Mouse (Mus musculus) retina, postnatal 7 days (tissue): Measurements from ENCODE around the gene Mrgprg.
A peak's percentile ranks its signal among the peaks of the same experiment; 100 is the strongest.

ENCODE experiments used
- DNase-seq: peaks from one replicate; pipeline ENCODE4 v3.0.0-alpha.2; 2012; ENCODE audit warnings: low read depth, low spot score

Gene Mrgprg

GRCm38 (mm10) chr7:143766893-143767292, at the start of gene Mrgprg:
Mrgprg (minus strand) TSS chr7:143766993.
- no peak for DNase-seq

DNA sequence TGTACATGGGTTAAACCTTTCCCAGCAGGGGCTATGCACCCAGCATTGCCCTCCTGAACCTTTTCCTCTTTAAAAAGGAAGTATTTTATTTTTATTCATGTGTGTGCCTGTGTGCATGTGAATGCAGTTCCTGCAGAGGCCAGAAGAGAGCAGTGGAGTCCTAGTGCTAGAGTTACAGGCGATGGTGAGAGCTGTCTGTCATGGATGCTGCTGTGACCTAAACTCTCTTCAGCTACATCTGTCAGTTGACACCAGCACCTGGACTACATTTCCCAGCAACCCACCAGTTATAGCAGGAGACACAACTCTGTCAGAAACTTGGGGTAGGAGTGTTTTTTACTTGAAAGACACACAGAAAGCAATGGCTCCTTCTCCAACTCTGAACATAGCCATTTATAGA, 42.1 kb upstream of the Mrgprg start:
- DNase-seq = no peak

DNA sequence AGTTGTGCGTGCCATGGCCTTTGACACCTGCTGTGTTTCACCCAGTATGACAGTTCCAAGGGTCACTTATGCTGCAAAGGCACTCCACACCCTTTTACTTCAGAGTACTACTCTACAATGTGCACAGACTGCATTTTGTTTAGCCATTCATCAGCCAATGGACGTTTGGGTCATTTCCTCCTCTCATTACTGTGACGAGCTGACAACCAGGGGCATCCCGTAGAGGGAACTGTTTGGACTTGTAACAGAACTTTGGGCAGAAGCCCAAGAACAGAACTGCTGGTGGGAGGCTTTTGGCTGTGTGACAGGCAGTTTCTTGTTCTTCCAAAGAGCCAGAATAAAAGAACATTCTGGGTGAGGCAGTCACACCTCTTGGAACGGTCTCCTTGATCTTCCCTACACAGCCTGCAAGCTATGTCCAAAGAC, 38.4 kb upstream of the Mrgprg start:
- no peak for DNase-seq

DNA sequence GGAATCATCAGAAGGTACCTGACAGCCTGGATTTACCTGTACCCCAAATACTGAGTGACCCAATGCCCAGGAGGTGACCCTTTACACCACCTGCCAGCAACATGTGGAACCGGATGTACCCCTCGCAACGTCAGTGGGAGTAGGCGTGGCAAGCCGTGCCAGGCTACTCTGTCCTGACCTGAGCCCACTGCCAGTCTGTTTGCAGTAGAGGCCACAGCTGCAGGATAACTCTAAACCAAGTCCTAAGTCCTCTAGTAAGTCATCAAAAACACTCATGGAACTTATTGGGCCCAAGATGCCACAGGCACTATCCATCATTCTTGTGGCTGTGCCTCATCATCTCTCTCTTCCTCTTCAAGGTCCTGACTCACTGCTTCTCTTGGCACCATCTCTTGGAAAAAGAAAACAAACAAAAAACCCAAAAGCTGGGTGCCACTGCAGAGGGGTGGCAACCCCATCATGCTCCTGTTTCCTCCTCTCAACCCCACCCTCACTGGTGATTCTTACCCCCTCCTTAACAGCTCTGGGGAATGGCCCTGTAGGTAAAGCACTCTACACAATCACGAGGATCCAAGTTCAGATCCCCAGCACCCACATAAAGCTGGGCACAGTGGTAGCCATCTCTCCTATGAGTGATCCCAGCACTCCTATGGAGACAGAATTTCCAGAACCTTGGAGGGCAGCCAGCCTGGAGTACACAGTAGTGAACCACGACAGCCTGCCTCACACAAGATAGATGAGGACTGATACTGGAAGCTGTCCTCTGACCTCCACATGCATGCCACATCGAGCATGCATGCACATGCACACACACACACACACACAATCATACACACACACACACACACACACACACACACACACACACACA, 34.6 kb upstream of the Mrgprg start:
- no peak for DNase-seq

- no peak for DNase-seq
These were observed 34.0 kb upstream of the Mrgprg start for GRCm38 (mm10) chr7:143800770-143801169.

- no peak for DNase-seq
These were observed 32.0 kb upstream of the Mrgprg start for GRCm38 (mm10) chr7:143798783-143799182.

DNA sequence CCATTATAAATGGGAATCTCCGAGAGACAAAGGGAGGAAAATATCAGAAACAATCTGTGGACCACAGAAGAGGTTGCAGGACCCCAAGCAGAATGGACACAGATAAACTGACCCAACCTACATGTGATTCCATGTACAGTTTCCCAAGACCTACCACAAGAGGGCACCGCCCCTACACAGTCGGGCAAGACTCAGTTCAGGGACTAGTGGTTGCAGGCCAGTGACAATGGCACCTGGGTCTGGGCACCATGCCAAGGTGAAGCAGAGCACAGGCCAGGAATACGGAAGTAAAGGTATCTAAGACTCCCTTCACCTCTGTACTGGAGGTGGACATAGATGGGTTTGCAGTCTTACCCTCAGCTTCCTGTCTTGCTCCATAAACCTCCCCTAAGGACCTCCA, 26.3 kb upstream of the Mrgprg start:
- no peak for DNase-seq

DNA sequence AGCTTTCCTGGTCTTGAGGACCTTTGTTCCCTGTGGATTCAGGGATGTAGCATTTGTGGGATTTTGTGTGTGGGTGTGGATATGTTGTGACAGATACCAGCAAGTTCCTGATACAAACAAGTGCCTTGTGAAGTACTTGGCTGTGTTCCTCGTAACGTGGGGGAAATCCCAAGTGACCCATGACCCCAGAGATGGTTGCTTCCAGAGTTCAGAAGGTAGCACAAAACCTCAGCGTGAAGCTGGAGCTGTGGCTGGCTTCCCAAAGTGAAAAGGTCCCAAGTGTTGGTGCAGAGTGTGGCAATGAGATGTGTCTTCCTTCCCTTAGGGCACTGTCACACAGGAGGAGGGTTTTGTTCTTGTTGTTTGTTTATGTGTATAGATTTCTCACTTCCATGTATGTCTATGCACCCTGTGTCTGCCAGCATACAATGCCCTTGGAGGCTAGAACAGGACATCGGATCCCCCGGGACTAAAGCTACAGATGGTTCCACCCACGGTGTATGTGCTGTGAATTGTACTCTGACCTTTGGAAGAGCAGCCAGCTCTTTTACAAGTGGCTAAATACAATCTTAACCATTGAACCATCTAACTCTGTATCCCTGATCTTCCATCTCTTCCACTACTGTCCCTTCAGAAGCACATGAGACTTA, 25.7 kb upstream of the Mrgprg start:
- DNase-seq = no peak

DNA sequence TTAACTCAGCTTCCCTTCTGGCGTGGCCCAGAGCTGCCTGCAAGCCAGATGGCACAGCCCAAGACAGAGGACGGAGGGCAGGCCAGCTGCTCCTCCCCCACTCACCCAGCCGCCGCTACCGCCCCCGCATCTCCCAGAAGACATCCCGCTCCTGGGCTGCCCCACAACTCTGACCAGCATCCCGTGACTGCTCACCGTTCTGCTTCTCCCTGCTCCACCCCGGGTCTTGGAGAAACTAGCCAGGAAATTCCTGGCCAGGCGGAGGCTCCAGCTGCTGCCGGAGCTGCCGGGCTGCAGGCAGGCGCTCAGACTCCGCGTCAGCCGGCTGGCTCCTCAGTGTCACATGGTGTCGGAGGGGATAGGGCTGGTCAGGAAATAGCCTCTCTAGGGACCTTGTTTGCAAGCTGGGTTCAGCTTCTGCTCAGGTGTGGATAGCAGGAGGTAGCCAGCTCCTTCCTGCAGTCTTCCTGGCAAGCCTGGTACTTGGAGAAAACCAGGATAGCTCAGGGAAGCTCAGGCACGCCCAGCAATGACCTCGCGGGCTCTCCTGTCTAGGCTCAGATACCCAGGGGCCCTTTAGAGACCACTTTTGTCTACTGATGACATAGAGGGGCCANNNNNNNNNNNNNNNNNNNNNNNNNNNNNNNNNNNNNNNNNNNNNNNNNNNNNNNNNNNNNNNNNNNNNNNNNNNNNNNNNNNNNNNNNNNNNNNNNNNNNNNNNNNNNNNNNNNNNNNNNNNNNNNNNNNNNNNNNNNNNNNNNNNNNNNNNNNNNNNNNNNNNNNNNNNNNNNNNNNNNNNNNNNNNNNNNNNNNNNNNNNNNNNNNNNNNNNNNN, 17.4 kb upstream of the Mrgprg start, which contains the start of gene Mrgpre:
Gene Mrgpre (minus strand): TSS at position 505 of the 834 bp plus-strand sequence.
- peak; percentile 59 for DNase-seq

- no peak for DNase-seq
These were observed 16.7 kb upstream of the Mrgprg start for GRCm38 (mm10) chr7:143783378-143783995.

GRCm38 (mm10) chr7:143777375-143777774, 10.6 kb upstream of the Mrgprg start:
- no peak for DNase-seq

- DNase-seq = no peak
These were observed 9.3 kb upstream of the Mrgprg start for GRCm38 (mm10) chr7:143776137-143776536.

- no peak for DNase-seq
These were observed 2.7 kb upstream of the Mrgprg start for GRCm38 (mm10) chr7:143769461-143769860.

GRCm38 (mm10) chr7:143768267-143768666, 1.5 kb upstream of the Mrgprg start:
- DNase-seq = no peak

DNA sequence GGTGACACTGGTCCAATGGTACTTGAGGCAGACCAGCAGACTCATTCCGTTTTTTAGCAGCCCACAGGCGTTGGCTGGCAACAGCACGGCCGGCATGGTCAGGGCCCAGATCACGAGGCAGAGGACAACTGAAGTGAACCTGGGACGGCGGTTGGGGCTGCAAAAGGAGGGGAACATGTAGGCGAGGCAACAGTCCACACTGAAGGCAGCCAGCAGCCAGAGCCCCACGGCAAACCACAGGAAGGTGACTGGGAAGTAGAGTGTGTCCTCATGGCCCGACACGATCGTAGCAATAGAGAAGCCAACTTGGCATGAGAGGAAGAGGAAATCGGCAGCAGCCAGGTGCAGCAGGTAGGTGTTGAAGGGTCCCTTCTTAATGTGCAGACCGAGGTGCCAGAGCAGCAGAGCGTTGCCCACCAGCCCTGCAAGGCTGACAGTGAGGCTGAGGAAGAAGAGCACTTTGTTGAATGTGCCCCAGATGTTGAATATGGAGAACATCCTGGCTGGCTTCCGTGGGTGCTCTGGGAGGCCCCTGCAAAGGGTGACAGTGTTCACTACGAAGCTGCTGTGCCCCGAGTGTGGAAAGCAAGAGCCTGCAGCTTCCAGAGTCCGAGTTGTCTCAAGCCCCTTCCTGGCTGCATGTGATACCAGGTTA, 1.8 kb downstream of the Mrgprg start:
- no peak for DNase-seq

GRCm38 (mm10) chr7:143763794-143764193, 3.0 kb downstream of the Mrgprg start:
- DNase-seq = no peak

GRCm38 (mm10) chr7:143758956-143759355, 7.8 kb downstream of the Mrgprg start:
- no peak for DNase-seq

- no peak for DNase-seq
These were observed 9.1 kb downstream of the Mrgprg start for GRCm38 (mm10) chr7:143757696-143758095.

GRCm38 (mm10) chr7:143757027-143757390, 9.8 kb downstream of the Mrgprg start:
- peak; percentile 49 for DNase-seq

- DNase-seq = no peak
These were observed 10.4 kb downstream of the Mrgprg start, which contains the start of gene Osbpl5 for GRCm38 (mm10) chr7:143756125-143757026. Osbpl5 (minus strand) TSS chr7:143756985.
